Mouse (Mus musculus): ENCODE data around the gene Stxbp3. TPM values are rescaled to one million over a fixed set of nuclear protein-coding genes. Genes with fewer than 3 reads are reported as not detected.

Stxbp3 gene
- polyA plus RNA-seq, 1 experiment from 2014 or later: 13.3 TPM

GRCm38 (mm10) chr3:108791054-108791706 is 49.1 kb downstream of the Stxbp3 start:
- Histone ChIP-seq H3K4me1 (0 out of 2 replicates have a peak, but pooled peaks cover 7% of the 10 kb centered on the region), H3K36me3 (no peaks in the 10 kb centered on the region), H3K9ac (replicated peaks) (no peak overlapping the region), H3K27me3 (no peaks in the 10 kb centered on the region), H3K9me3 (no peaks in the 10 kb centered on the region), H3K4me2 (replicated peaks) (no peak overlapping the region), H3K27ac (replicated peaks) (no peak overlapping the region), H3K4me3 (no peak overlapping the region)
- 75% methylated on average over 7 of the region's 7 CpGs for WGBS
- no peak for ATAC-seq (replicated peaks)

- H3K27me3 ChIP-seq: no peaks in the 10 kb centered on the region
- no peak overlapping the region for H3K9ac ChIP-seq (replicated peaks)
- no peak overlapping the region for H3K4me2 ChIP-seq (replicated peaks)
- no peak overlapping the region for H3K4me3 ChIP-seq
- ATAC-seq (replicated peaks): no peak
- no peaks in the 10 kb centered on the region for H3K36me3 ChIP-seq
- WGBS: 84% methylated on average over 3 of the region's 3 CpGs
- H3K9me3 ChIP-seq: no peaks in the 10 kb centered on the region
- H3K27ac ChIP-seq (replicated peaks): no peak overlapping the region
- 0 out of 2 replicates have a peak, but pooled peaks cover 7% of the 10 kb centered on the region for H3K4me1 ChIP-seq
Observed at GRCm38 (mm10) chr3:108790499-108790898, 49.8 kb downstream of the Stxbp3 start.

GRCm38 (mm10) chr3:108789299-108789698 is 51.0 kb downstream of the Stxbp3 start:
- Histone ChIP-seq H3K27me3 (no peaks in the 10 kb centered on the region), H3K27ac (replicated peaks) (no peak overlapping the region), H3K9me3 (no peaks in the 10 kb centered on the region), H3K4me1 (0 out of 2 replicates have a peak, but pooled peaks cover 7% of the 10 kb centered on the region), H3K36me3 (no peaks in the 10 kb centered on the region), H3K4me2 (replicated peaks) (no peak overlapping the region), H3K9ac (replicated peaks) (no peak overlapping the region), H3K4me3 (no peak overlapping the region)
- ATAC-seq (replicated peaks): no peak
- WGBS: 66% methylated on average over 5 of the region's 5 CpGs

GRCm38 (mm10) chr3:108788455-108788794 is 51.9 kb downstream of the Stxbp3 start:
- no peak overlapping the region for H3K9ac ChIP-seq (replicated peaks)
- H3K27ac ChIP-seq (replicated peaks): no peak overlapping the region
- H3K9me3 ChIP-seq: no peaks in the 10 kb centered on the region
- no peak overlapping the region for H3K4me3 ChIP-seq
- H3K4me2 ChIP-seq (replicated peaks): no peak overlapping the region
- H3K27me3 ChIP-seq: no peaks in the 10 kb centered on the region
- H3K36me3 ChIP-seq: no peaks in the 10 kb centered on the region
- 0 out of 2 replicates have a peak, but pooled peaks cover 7% of the 10 kb centered on the region for H3K4me1 ChIP-seq
- ATAC-seq (replicated peaks): no peak; the same call in 1 of the 2 replicates
- 93% methylated on average over 4 of the region's 4 CpGs for WGBS

GRCm38 (mm10) chr3:108787754-108788454 is 52.4 kb downstream of the Stxbp3 start:
- Histone ChIP-seq H3K4me3 (no peak overlapping the region), H3K4me1 (0 out of 2 replicates have a peak, but pooled peaks cover 7% of the 10 kb centered on the region), H3K36me3 (no peaks in the 10 kb centered on the region), H3K9ac (replicated peaks) (no peak overlapping the region), H3K9me3 (no peaks in the 10 kb centered on the region), H3K27me3 (no peaks in the 10 kb centered on the region), H3K4me2 (replicated peaks) (no peak overlapping the region), H3K27ac (replicated peaks) (no peak overlapping the region)
- WGBS: 83% methylated on average over 12 of the region's 12 CpGs
- ATAC-seq (replicated peaks): no peak; the same call in 1 of the 2 replicates

- H3K4me2 ChIP-seq (replicated peaks): no peak overlapping the region
- H3K27ac ChIP-seq (replicated peaks): no peak overlapping the region
- no peak overlapping the region for H3K4me3 ChIP-seq
- no peaks in the 10 kb centered on the region for H3K27me3 ChIP-seq
- no peak for ATAC-seq (replicated peaks)
- no peak overlapping the region for H3K9ac ChIP-seq (replicated peaks)
- H3K36me3 ChIP-seq: no peaks in the 10 kb centered on the region
- H3K9me3 ChIP-seq: no peaks in the 10 kb centered on the region
- WGBS: 73% methylated on average over 6 of the region's 6 CpGs
- H3K4me1 ChIP-seq: peaks cover 8% of the 10 kb centered on the region
Observed at GRCm38 (mm10) chr3:108786520-108786919, 53.8 kb downstream of the Stxbp3 start.

GRCm38 (mm10) chr3:108782364-108782895 is 57.9 kb downstream of the Stxbp3 start:
- H3K4me2 ChIP-seq (replicated peaks): no peak overlapping the region
- no peak overlapping the region for H3K4me3 ChIP-seq
- H3K9me3 ChIP-seq: no peaks in the 10 kb centered on the region
- 82% methylated on average over 6 of the region's 6 CpGs for WGBS
- ATAC-seq (replicated peaks): no peak
- H3K4me1 ChIP-seq: peaks cover 4% of the 10 kb centered on the region
- no peak overlapping the region for H3K9ac ChIP-seq (replicated peaks)
- H3K27ac ChIP-seq (replicated peaks): no peak overlapping the region
- no peaks in the 10 kb centered on the region for H3K36me3 ChIP-seq
- H3K27me3 ChIP-seq: no peaks in the 10 kb centered on the region

GRCm38 (mm10) chr3:108781884-108782270 is 58.4 kb downstream of the Stxbp3 start:
- no peaks in the 10 kb centered on the region for H3K9me3 ChIP-seq
- 71% methylated on average over 5 of the region's 5 CpGs for WGBS
- ATAC-seq (replicated peaks): no peak

GRCm38 (mm10) chr3:108781238-108781883 is 59.0 kb downstream of the Stxbp3 start:
- H3K27ac ChIP-seq (replicated peaks): no peak overlapping the region
- 0 out of 2 replicates have a peak, but pooled peaks have one; percentile 41 for ATAC-seq (replicated peaks)
- 63% methylated on average over 10 of the region's 10 CpGs for WGBS
- no peak overlapping the region for H3K9ac ChIP-seq (replicated peaks)
- no peaks in the 10 kb centered on the region for H3K36me3 ChIP-seq
- no peaks in the 10 kb centered on the region for H3K27me3 ChIP-seq
- H3K4me2 ChIP-seq (replicated peaks): no peak overlapping the region
- no peak overlapping the region for H3K4me3 ChIP-seq
- H3K9me3 ChIP-seq: no peaks in the 10 kb centered on the region
- peaks cover 4% of the 10 kb centered on the region for H3K4me1 ChIP-seq

More at GRCm38 (mm10) chr3:108781884-108782270, 58.4 kb downstream of the Stxbp3 start:
- Histone ChIP-seq H3K4me1 (peaks cover 4% of the 10 kb centered on the region), H3K36me3 (no peaks in the 10 kb centered on the region), H3K9ac (replicated peaks) (no peak overlapping the region), H3K27ac (replicated peaks) (no peak overlapping the region), H3K27me3 (no peaks in the 10 kb centered on the region), H3K4me2 (replicated peaks) (no peak overlapping the region), H3K4me3 (no peak overlapping the region)

- peaks cover 4% of the 10 kb centered on the region for H3K4me1 ChIP-seq
- H3K4me2 ChIP-seq (replicated peaks): no peak overlapping the region
- no peaks in the 10 kb centered on the region for H3K9me3 ChIP-seq
- no peak for ATAC-seq (replicated peaks)
- no peaks in the 10 kb centered on the region for H3K36me3 ChIP-seq
- no peak overlapping the region for H3K4me3 ChIP-seq
- no peaks in the 10 kb centered on the region for H3K27me3 ChIP-seq
- H3K9ac ChIP-seq (replicated peaks): no peak overlapping the region
- WGBS: 71% methylated on average over 4 of the region's 4 CpGs
- no peak overlapping the region for H3K27ac ChIP-seq (replicated peaks)
Observed at GRCm38 (mm10) chr3:108778761-108779540, 61.4 kb downstream of the Stxbp3 start.

GRCm38 (mm10) chr3:108772811-108773210 is 67.5 kb downstream of the Stxbp3 start:
- Histone ChIP-seq H3K4me1 (peaks cover 6% of the 10 kb centered on the region; the same call in 1 of the 2 replicates), H3K27ac (replicated peaks) (no peak overlapping the region), H3K9ac (replicated peaks) (no peak overlapping the region), H3K4me2 (replicated peaks) (no peak overlapping the region), H3K36me3 (no peaks in the 10 kb centered on the region), H3K9me3 (no peaks in the 10 kb centered on the region), H3K27me3 (no peaks in the 10 kb centered on the region), H3K4me3 (no peak overlapping the region)
- ATAC-seq (replicated peaks): no peak
- 87% methylated on average over 3 of the region's 3 CpGs for WGBS
